Mouse (Mus musculus) small intestine, adult 2 months (tissue): ENCODE measurements at regions not wholly inside any gene's neighbourhood (a gene's known extent, or its start where the extent isn't known, plus 50 kb on each side); places are given as distances from the start of the nearest gene placed in this dataset.

Experiments used
- H3K27ac ChIP-seq: fragments of 200-500 bp; 2 replicates; pipeline ENCODE4 v1.5.1; 2012; ENCODE audit warnings: low read depth, low read length, control low read depth, inconsistent platforms; ENCODE audit not compliant: insufficient read depth
- H3K27me3 ChIP-seq: fragments of 200-500 bp; 2 replicates; pipeline ENCODE4 v1.6.1; 2012; ENCODE audit warnings: mild to moderate bottlenecking, moderate library complexity, low read length, inconsistent platforms; ENCODE audit not compliant: control insufficient read depth, insufficient read depth
- H3K36me3 ChIP-seq: fragments of 200-500 bp; 2 replicates; pipeline ENCODE4 v1.6.1; 2012; ENCODE audit warnings: mild to moderate bottlenecking, low read length, control low read depth, inconsistent platforms; ENCODE audit not compliant: control insufficient read depth, insufficient read depth
- H3K4me1 ChIP-seq: fragments of 200-500 bp; 2 replicates; pipeline ENCODE4 v1.6.1; 2012; ENCODE audit warnings: low read length, inconsistent platforms, mixed read lengths; ENCODE audit not compliant: control insufficient read depth, insufficient read depth, insufficient read length
- H3K4me3 ChIP-seq: fragments of 200-500 bp; 2 replicates; pipeline ENCODE4 v1.5.1; 2012; ENCODE audit warnings: low read depth, mild to moderate bottlenecking, control low read depth, inconsistent platforms, low read length, moderate library complexity
- CTCF ChIP-seq: fragments of 200-500 bp; IDR thresholded peaks from 2 replicates; pipeline ENCODE4 v1.5.1; 2012; ENCODE audit warnings: low read depth, mild to moderate bottlenecking, control low read depth, inconsistent platforms, low read length, moderate library complexity, mixed read lengths; ENCODE audit not compliant: insufficient replicate concordance, insufficient read length; ENCODE audit errors: extremely low read depth
- POLR2A ChIP-seq: fragments of 200-500 bp; IDR thresholded peaks from 2 replicates; pipeline ENCODE4 v1.6.1; 2012; ENCODE audit warnings: low read depth, mild to moderate bottlenecking, control low read depth, inconsistent platforms, low read length, moderate library complexity
- WGBS: fragments of 180-500 bp; shearing (Covaris S2); methylation state at CpG from one replicate; pipeline ENCODE4 v1.1.7; 2018; 5-methylcytosine and 5-hydroxymethylcytosine counted together

GRCm38 (mm10) chr1:112379651-112380264 is 515.0 kb upstream of the Dsel start:
- Histone ChIP-seq H3K4me1 (no peaks in the 10 kb centered on the region), H3K27me3 (no peaks in the 10 kb centered on the region), H3K27ac (no peak overlapping the region), H3K4me3 (no peak overlapping the region), H3K36me3 (no peaks in the 10 kb centered on the region)
- TF ChIP-seq CTCF (no peak), POLR2A (no peak)
- WGBS: 9% methylated on average over 2 of the region's 2 CpGs

- H3K4me3 ChIP-seq: no peak overlapping the region
- WGBS: 5% methylated on average over 2 of the region's 2 CpGs
- TF ChIP-seq CTCF (no peak), POLR2A (no peak)
- no peak overlapping the region for H3K27ac ChIP-seq
- H3K27me3 ChIP-seq: no peaks in the 10 kb centered on the region
- H3K4me1 ChIP-seq: no peaks in the 10 kb centered on the region
- H3K36me3 ChIP-seq: no peaks in the 10 kb centered on the region
These were observed 513.9 kb upstream of the Dsel start for GRCm38 (mm10) chr1:112378660-112379059.

GRCm38 (mm10) chr1:112355816-112356215 is 491.1 kb upstream of the Dsel start:
- WGBS: 98% methylated on average over 1 of the region's 1 CpGs
- no peaks in the 10 kb centered on the region for H3K27me3 ChIP-seq
- H3K27ac ChIP-seq: no peak overlapping the region
- H3K4me1 ChIP-seq: no peaks in the 10 kb centered on the region
- no peaks in the 10 kb centered on the region for H3K36me3 ChIP-seq
- no peak for TF ChIP-seq POLR2A
- no peak for TF ChIP-seq CTCF
- H3K4me3 ChIP-seq: no peak overlapping the region
